Mouse (Mus musculus) liver, postnatal 0 days (tissue): ENCODE data around the gene Klhl29.

Source experiments
- CTCF ChIP-seq: sonication (generic); IDR thresholded peaks from 2 replicates; pipeline ENCODE4 v1.5.1; 2016; ENCODE audit warnings: antibody characterized with exemption, low read depth
- EP300 ChIP-seq: IDR thresholded peaks from 2 replicates; pipeline ENCODE4 v1.6.1; 2016; ENCODE audit warnings: antibody characterized with exemption, low read depth, mild to moderate bottlenecking

- TF ChIP-seq CTCF (no peak), EP300 (no peak)
Observed at GRCm38 (mm10) chr12:5067590-5067989, 307.9 kb downstream of the Klhl29 start.
